Mouse (Mus musculus) testis, adult 2 months (tissue): Measurements from ENCODE around the gene Myocos. TPM values are rescaled to one million over a fixed set of nuclear protein-coding genes. Genes with fewer than 3 reads are reported as not detected.

Experiments
- H3K27ac ChIP-seq: fragments of 200-500 bp; 2 replicates; pipeline ENCODE4 v1.5.1; 2012; ENCODE audit warnings: low read depth, low read length; ENCODE audit not compliant: control insufficient read depth, insufficient read depth
- H3K27me3 ChIP-seq: fragments of 200-500 bp; 2 replicates; pipeline ENCODE4 v1.6.1; 2012; ENCODE audit warnings: mild to moderate bottlenecking, low read length, moderate library complexity; ENCODE audit not compliant: control insufficient read depth, insufficient read depth
- H3K36me3 ChIP-seq: fragments of 200-500 bp; 2 replicates; pipeline ENCODE4 v1.6.1; 2012; ENCODE audit warnings: mild to moderate bottlenecking, low read length; ENCODE audit not compliant: control insufficient read depth, insufficient read depth
- H3K4me1 ChIP-seq: fragments of 200-500 bp; 2 replicates; pipeline ENCODE4 v1.6.1; 2012; ENCODE audit warnings: low read length; ENCODE audit not compliant: control insufficient read depth, insufficient read depth
- H3K4me3 ChIP-seq: fragments of 200-500 bp; 2 replicates; pipeline ENCODE4 v1.5.1; 2012; ENCODE audit warnings: low read depth, mild to moderate bottlenecking, low read length, moderate library complexity, mixed read lengths; ENCODE audit not compliant: control insufficient read depth
- CTCF ChIP-seq: fragments of 200-500 bp; IDR thresholded peaks from 2 replicates; pipeline ENCODE4 v1.5.1; 2012; ENCODE audit warnings: low read depth, mild to moderate bottlenecking, inconsistent platforms, low read length, moderate library complexity; ENCODE audit not compliant: control insufficient read depth, insufficient read depth, insufficient replicate concordance
- POLR2A ChIP-seq: fragments of 200-500 bp; IDR thresholded peaks from 2 replicates; pipeline ENCODE4 v1.6.1; 2012; ENCODE audit warnings: low read depth, mild to moderate bottlenecking, inconsistent platforms, low read length, moderate library complexity; ENCODE audit not compliant: control insufficient read depth
- polyA plus RNA-seq: library from polyadenylated mRNA; depleted of rRNA; stranded (reverse); fragments of >200 nt; gene quantifications from 2 replicates; pipeline ENCODE4 v1.2.3, GENCODE M21; 2012; rRNA removed

The Myocos gene
- polyA plus RNA-seq, result 1.1 and 1.4 TPM in 2 replicates

DNA sequence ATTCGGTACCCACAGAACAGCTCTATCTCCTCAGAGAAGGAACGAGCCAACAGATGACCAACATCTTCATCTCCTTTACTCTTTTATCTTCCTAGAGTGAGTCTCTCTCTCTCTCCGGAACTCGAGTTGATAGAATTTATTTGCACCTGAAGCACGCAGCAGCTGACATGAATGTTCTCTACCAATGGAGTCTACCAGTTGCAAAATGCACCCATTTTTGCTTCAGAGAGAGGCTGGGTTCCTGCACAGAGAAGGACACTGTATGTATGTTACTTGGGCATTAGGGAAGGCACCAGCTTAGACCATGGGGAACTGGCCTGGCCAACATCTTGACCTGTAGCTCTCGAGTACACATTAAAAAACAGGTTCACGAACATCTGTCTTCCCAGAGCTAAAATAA is at the start of gene Myocos:
Myocos (minus strand) TSS at position 101 of the 400 bp plus-strand sequence.
- no peaks in the 10 kb centered on the region for H3K36me3 ChIP-seq
- H3K4me1 ChIP-seq, result no peaks in the 10 kb centered on the region
- H3K4me3 ChIP-seq, result no peak within 1 kb of the TSS
- H3K27ac ChIP-seq, result no peak within 1 kb of the TSS
- no peak for TF ChIP-seq POLR2A
- TF ChIP-seq CTCF, result no peak
- H3K27me3 ChIP-seq, result no peaks in the 10 kb centered on the region

DNA sequence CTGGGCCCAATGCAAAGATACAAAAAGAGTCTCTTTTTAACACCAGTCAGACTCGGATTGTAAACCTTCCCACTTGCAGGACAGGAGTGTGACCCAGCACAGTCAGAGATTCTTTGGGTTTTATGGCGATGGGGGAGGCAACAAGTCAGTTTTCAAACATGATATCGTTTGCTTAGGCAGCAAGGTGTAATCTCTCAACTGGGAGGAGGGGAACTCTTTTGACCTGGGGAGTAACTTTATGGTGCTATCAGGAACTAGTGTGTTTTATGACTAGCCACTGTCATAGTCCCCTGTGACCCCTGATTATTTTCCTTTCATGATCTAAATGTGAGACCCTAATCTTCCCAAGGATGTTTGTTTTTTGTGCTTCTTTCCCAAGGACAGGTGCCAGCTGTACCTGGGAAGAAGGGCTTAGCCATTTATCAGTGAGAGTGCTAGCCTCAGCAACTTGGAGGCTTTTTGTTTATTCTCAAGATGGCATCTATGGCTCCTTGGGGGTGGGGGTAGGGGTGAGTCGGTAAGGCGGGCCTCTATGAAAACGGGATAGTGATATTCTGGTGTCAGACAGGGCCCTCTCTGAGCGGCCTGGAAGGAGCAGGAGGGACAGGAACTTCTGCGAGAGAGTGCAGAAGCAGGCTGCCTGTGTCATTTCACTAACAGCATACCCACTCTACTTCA is 42.5 kb upstream of the Myocos start:
- peaks cover 9% of the 10 kb centered on the region for H3K36me3 ChIP-seq
- H3K4me1 ChIP-seq, result no peaks in the 10 kb centered on the region
- TF ChIP-seq POLR2A (no peak), CTCF (no peak)
- H3K27ac ChIP-seq, result no peak overlapping the region
- no peak overlapping the region for H3K4me3 ChIP-seq
- no peaks in the 10 kb centered on the region for H3K27me3 ChIP-seq

GRCm38 (mm10) chr1:162697866-162698265 is 39.8 kb upstream of the Myocos start:
- H3K36me3 ChIP-seq, result peaks cover 6% of the 10 kb centered on the region
- H3K4me3 ChIP-seq, result no peak overlapping the region
- H3K4me1 ChIP-seq, result no peaks in the 10 kb centered on the region
- no peaks in the 10 kb centered on the region for H3K27me3 ChIP-seq
- TF ChIP-seq CTCF (no peak), POLR2A (no peak)
- no peak overlapping the region for H3K27ac ChIP-seq

- Histone ChIP-seq H3K27ac (no peak overlapping the region), H3K27me3 (no peaks in the 10 kb centered on the region), H3K4me1 (no peaks in the 10 kb centered on the region), H3K36me3 (peaks cover 8% of the 10 kb centered on the region), H3K4me3 (no peak overlapping the region)
- no peak for TF ChIP-seq POLR2A
- no peak for TF ChIP-seq CTCF
Measured at GRCm38 (mm10) chr1:162693721-162694120, 35.7 kb upstream of the Myocos start.

GRCm38 (mm10) chr1:162665486-162666174 is 7.6 kb upstream of the Myocos start:
- no peaks in the 10 kb centered on the region for H3K27me3 ChIP-seq
- TF ChIP-seq CTCF (no peak), POLR2A (no peak)
- no peak overlapping the region for H3K27ac ChIP-seq
- H3K4me1 ChIP-seq, result peaks cover 2% of the 10 kb centered on the region
- no peaks in the 10 kb centered on the region for H3K36me3 ChIP-seq
- H3K4me3 ChIP-seq, result no peak overlapping the region

- no peaks in the 10 kb centered on the region for H3K27me3 ChIP-seq
- no peak overlapping the region for H3K27ac ChIP-seq
- peaks cover 2% of the 10 kb centered on the region for H3K4me1 ChIP-seq
- TF ChIP-seq CTCF (peak; percentile 58; the same call in 1 of the 2 replicates), POLR2A (no peak)
- no peaks in the 10 kb centered on the region for H3K36me3 ChIP-seq
- H3K4me3 ChIP-seq, result no peak overlapping the region
Measured at GRCm38 (mm10) chr1:162664826-162665475, 6.9 kb upstream of the Myocos start.

DNA sequence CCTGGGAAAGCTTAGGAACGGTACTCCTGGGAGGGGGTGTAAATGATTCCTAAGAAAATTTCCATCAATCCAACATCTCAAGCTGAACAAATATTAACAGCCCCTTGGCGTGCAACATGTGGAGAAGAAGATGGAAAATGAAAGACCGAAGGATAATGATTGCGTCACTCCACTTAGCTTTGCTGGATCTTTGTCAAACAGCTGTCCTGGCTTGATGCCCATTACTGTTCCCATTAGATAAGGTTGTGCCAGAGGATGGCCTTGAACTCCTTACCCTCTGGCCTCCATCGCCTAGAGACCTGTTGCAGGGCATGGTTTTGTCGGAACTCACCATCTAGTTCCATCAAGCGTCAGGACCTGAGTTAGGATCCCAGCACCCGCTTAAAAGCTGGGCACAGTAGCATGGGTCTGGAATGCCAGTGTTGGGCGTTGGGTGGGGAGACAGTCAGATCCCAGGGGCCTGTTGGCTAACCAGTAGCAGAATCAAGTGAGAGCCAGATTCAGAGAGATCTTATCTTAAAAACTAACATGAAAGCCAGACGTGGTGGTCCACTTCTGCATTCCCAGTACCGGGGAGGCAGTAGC is 2.3 kb upstream of the Myocos start:
- Histone ChIP-seq H3K36me3 (no peaks in the 10 kb centered on the region), H3K27me3 (no peaks in the 10 kb centered on the region), H3K4me3 (no peak overlapping the region), H3K4me1 (no peaks in the 10 kb centered on the region), H3K27ac (no peak overlapping the region)
- TF ChIP-seq POLR2A (no peak), CTCF (no peak)
